Mouse (Mus musculus) C2C12 (cell line): ENCODE data around the gene Arhgap31. TPM values are rescaled to one million over a fixed set of nuclear protein-coding genes. Genes with fewer than 3 reads are reported as not detected.

Source experiments
- H3K27me3 ChIP-seq: one replicate; pipeline ENCODE4 v1.6.1; 2011; ENCODE audit not compliant: control insufficient read depth, insufficient read depth, insufficient read length
- H3K36me3 ChIP-seq: one replicate; pipeline ENCODE4 v1.6.1; 2011; ENCODE audit not compliant: control insufficient read depth, insufficient read depth
- H3K4me3 ChIP-seq: one replicate; pipeline ENCODE4 v1.5.1; 2011; ENCODE audit warnings: mild to moderate bottlenecking, control low read depth; ENCODE audit not compliant: poor library complexity, insufficient read depth, severe bottlenecking
- H3K79me2 ChIP-seq: one replicate; pipeline ENCODE4 v1.6.1; 2011; ENCODE audit not compliant: control insufficient read depth, insufficient read depth
- H3K79me3 ChIP-seq: one replicate; pipeline ENCODE4 v1.6.1; 2011; ENCODE audit warnings: low read depth, control low read depth
- H3ac ChIP-seq: one replicate; pipeline ENCODE3; 2011; ENCODE audit warnings: low read depth; ENCODE audit not compliant: control insufficient read depth, insufficient read length
- CEBPB ChIP-seq: IDR thresholded peaks from one replicate; pipeline ENCODE4 v1.6.1; 2011; ENCODE audit warnings: low read depth, mild to moderate bottlenecking, control low read depth, moderate library complexity
- CTCF ChIP-seq: IDR thresholded peaks from one replicate; pipeline ENCODE4 v1.5.1; 2011; ENCODE audit not compliant: control insufficient read depth, insufficient read depth, insufficient read length
- FOSL1 ChIP-seq: IDR thresholded peaks from one replicate; pipeline ENCODE4 v1.8.0; 2011; ENCODE audit warnings: mild to moderate bottlenecking, low read length; ENCODE audit not compliant: poor library complexity, insufficient read depth, severe bottlenecking
- MAX ChIP-seq: IDR thresholded peaks from one replicate; pipeline ENCODE4 v1.6.1; 2011; ENCODE audit warnings: mild to moderate bottlenecking, control low read depth
- MYOD1 ChIP-seq: IDR thresholded peaks from one replicate; pipeline ENCODE4 v1.6.1; 2011; ENCODE audit warnings: low read depth; ENCODE audit not compliant: control insufficient read depth, insufficient read length
- MYOG ChIP-seq: IDR thresholded peaks from one replicate; pipeline ENCODE4 v1.6.1; 2011; ENCODE audit not compliant: control insufficient read depth, insufficient read length; ENCODE audit errors: extremely low read depth
- USF1 ChIP-seq: IDR thresholded peaks from one replicate; pipeline ENCODE4 v1.6.1; 2011; ENCODE audit warnings: low read depth, mild to moderate bottlenecking, control low read depth, moderate library complexity
- polyA plus RNA-seq: library from polyadenylated mRNA; unstranded; fragments of >200 nt; fragmentation: generic; extraction: Trizol; gene quantifications from one replicate; pipeline ENCODE4 v1.2.1, GENCODE M21; 2012; ENCODE audit warnings: missing spikeins

Arhgap31 gene
- polyA plus RNA-seq, 1 experiment = 15.7 TPM

DNA sequence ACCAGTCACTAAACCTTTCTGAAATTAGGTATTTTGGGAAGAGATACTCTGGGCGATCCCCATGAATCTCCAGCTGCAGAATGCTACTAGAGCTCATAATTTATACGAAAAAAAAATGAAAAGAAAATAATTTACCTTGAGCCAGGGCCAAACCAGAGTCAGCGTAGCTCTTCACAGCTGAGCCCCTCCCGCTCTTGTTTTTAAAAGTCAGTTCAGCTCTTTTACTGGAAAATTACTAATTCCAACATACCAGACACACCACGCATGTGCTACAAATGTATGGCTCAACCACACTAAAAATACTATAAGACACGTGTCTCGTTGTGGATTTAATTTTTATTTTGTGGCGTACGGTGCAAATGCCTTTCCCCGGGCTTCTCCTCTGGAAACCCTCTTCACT, 50.5 kb downstream of the Arhgap31 start:
- TF ChIP-seq USF1 (no peak), MYOD1 (no peak), MAX (no peak), CEBPB (no peak), CTCF (no peak), FOSL1 (no peak), MYOG (no peak)
- Histone ChIP-seq H3ac (no peak overlapping the region), H3K79me2 (peaks cover 59% of the 10 kb centered on the region), H3K4me3 (no peak overlapping the region), H3K36me3 (no peaks in the 10 kb centered on the region), H3K79me3 (peaks cover 17% of the 10 kb centered on the region), H3K27me3 (no peaks in the 10 kb centered on the region)

DNA sequence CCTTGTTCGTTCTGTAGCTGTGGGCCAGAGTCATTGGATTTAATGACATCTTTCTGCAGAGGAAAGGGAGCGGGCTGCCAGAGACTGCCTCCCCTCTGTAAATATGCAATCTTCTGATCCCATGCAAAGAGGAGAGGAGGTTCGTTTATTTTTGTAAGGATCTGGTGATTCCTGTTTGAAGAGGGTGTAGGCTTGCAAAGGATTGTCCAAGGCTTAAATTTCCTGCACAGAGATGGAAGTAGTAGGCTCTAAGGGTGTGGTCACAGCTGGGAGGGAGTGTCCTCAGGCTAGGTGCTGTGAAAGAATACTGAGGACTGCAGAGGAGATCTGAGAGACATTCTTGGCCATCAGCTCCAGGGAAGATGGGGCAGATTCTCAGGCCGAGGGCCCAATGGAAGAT, 58.8 kb downstream of the Arhgap31 start:
- H3K4me3 ChIP-seq = no peak overlapping the region
- H3ac ChIP-seq = no peak overlapping the region
- H3K36me3 ChIP-seq = no peaks in the 10 kb centered on the region
- H3K79me2 ChIP-seq = peaks cover 69% of the 10 kb centered on the region
- TF ChIP-seq MYOG (no peak), CEBPB (no peak), USF1 (no peak), CTCF (no peak), MYOD1 (no peak), FOSL1 (no peak)
- peaks cover 27% of the 10 kb centered on the region for H3K79me3 ChIP-seq
- H3K27me3 ChIP-seq = no peaks in the 10 kb centered on the region

DNA sequence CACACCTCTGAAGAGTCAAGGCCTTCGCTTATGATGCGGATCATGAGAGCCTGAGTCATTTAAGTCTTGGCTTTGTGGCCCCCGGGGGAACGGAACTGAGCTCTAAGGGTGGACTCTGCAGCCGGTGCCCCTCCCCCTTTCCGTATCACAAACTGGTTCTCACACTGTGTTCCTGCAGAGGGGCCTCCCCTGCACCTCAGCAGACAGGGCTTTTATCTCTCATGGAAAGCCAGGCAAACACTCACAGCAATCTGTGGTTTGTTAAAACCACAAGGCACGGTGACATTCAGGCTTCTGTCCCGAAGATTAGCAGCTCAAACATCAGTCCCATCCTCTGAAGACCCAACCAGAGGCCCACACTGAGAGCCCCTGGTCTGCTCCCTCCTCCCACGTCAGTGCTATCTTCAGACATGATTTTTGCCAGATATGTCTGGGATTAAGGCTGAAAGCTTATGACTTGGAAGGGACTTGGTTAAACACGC, 59.6 kb downstream of the Arhgap31 start:
- H3K27me3 ChIP-seq = no peaks in the 10 kb centered on the region
- TF ChIP-seq MYOD1 (no peak), FOSL1 (no peak), CTCF (no peak), MAX (no peak), CEBPB (no peak), USF1 (no peak), MYOG (no peak)
- H3ac ChIP-seq = no peak overlapping the region
- H3K4me3 ChIP-seq = no peak overlapping the region
- H3K36me3 ChIP-seq = no peaks in the 10 kb centered on the region
- peaks cover 77% of the 10 kb centered on the region for H3K79me2 ChIP-seq
- peaks cover 31% of the 10 kb centered on the region for H3K79me3 ChIP-seq

- Histone ChIP-seq H3K79me2 (peaks cover 77% of the 10 kb centered on the region), H3K27me3 (no peaks in the 10 kb centered on the region), H3K36me3 (no peaks in the 10 kb centered on the region), H3ac (no peak overlapping the region), H3K79me3 (peaks cover 27% of the 10 kb centered on the region), H3K4me3 (no peak overlapping the region)
- TF ChIP-seq USF1 (no peak), MAX (no peak), FOSL1 (no peak), CEBPB (no peak), MYOG (no peak), CTCF (no peak), MYOD1 (no peak)
These were observed 60.4 kb downstream of the Arhgap31 start for GRCm38 (mm10) chr16:38652653-38653052.

- H3K27me3 ChIP-seq = no peaks in the 10 kb centered on the region
- no peak for TF ChIP-seq USF1
- no peak for TF ChIP-seq CTCF
- TF ChIP-seq MYOD1 = no peak
- TF ChIP-seq MAX = no peak
- no peak for TF ChIP-seq CEBPB
- no peak for TF ChIP-seq FOSL1
- no peak for TF ChIP-seq MYOG
- no peak overlapping the region for H3ac ChIP-seq
- peaks cover 30% of the 10 kb centered on the region for H3K79me3 ChIP-seq
- H3K4me3 ChIP-seq = no peak overlapping the region
- peaks cover 5% of the 10 kb centered on the region for H3K36me3 ChIP-seq
- peaks cover 83% of the 10 kb centered on the region for H3K79me2 ChIP-seq
These were observed 61.3 kb downstream of the Arhgap31 start for GRCm38 (mm10) chr16:38651721-38652231.

GRCm38 (mm10) chr16:38651306-38651705, 61.8 kb downstream of the Arhgap31 start:
- peaks cover 35% of the 10 kb centered on the region for H3K79me3 ChIP-seq
- peaks cover 6% of the 10 kb centered on the region for H3K36me3 ChIP-seq
- H3K4me3 ChIP-seq = no peak overlapping the region
- TF ChIP-seq CTCF = no peak
- TF ChIP-seq CEBPB = no peak
- no peak for TF ChIP-seq MYOD1
- TF ChIP-seq MYOG = no peak
- no peak for TF ChIP-seq MAX
- no peaks in the 10 kb centered on the region for H3K27me3 ChIP-seq
- peaks cover 88% of the 10 kb centered on the region for H3K79me2 ChIP-seq
- no peak overlapping the region for H3ac ChIP-seq
